Mouse (Mus musculus): ENCODE results near the gene Prrg1.

- TF ChIP-seq CTCF (IDR thresholded peaks at IDR 0.05; ENCODE audit: borderline replicate concordance, extremely low read depth, insufficient read depth, insufficient read length) (no peak), POLR2A (IDR thresholded peaks at IDR 0.05; ENCODE audit: borderline replicate concordance, extremely low read depth, insufficient read depth, insufficient read length, poor library complexity, severe bottlenecking) (no peak)
Observed at GRCm38 (mm10) chrX:78479710-78480109, 104.0 kb downstream of the Prrg1 start.

All from brain, embryonic 14.5 days (tissue).